Mouse (Mus musculus) liver, embryonic 15.5 days (tissue): ENCODE measurements around the gene Tubg1. TPM values are rescaled to one million over a fixed set of nuclear protein-coding genes. Genes with fewer than 3 reads are reported as not detected.
"Not testable (repeated sequence)": the region's sequence is repeated elsewhere in the genome, so short reads cannot be mapped to it uniquely, and the experiment has no call there.

ENCODE experiments used
- ATAC-seq: fragments of 200-750 bp; cut with Nextera tagmentation; 2 replicates; pipeline ENCODE4 v1.8.0; 2017; ENCODE audit warnings: moderate number of reproducible peaks, mild to moderate bottlenecking, moderate library complexity; ENCODE audit not compliant: insufficient read depth
- H3K27ac ChIP-seq: fragments of 300-500 bp; sonication (generic); replicated peaks from 2 replicates; pipeline ENCODE4 v1.5.1; 2015; ENCODE audit warnings: mild to moderate bottlenecking, inconsistent platforms
- H3K27me3 ChIP-seq: fragments of 300-500 bp; sonication (generic); 2 replicates; pipeline ENCODE4 v1.6.1; 2015; ENCODE audit warnings: mild to moderate bottlenecking, inconsistent platforms
- H3K36me3 ChIP-seq: fragments of 300-500 bp; sonication (generic); replicated peaks from 2 replicates; pipeline ENCODE4 v1.6.1; 2015; ENCODE audit warnings: moderate library complexity, mild to moderate bottlenecking, inconsistent platforms
- H3K4me1 ChIP-seq: fragments of 300-500 bp; sonication (generic); replicated peaks from 2 replicates; pipeline ENCODE4 v1.6.1; 2015; ENCODE audit warnings: inconsistent platforms
- H3K4me2 ChIP-seq: fragments of 300-500 bp; sonication (generic); 2 replicates; pipeline ENCODE4 v1.6.1; 2015; ENCODE audit warnings: moderate library complexity, mild to moderate bottlenecking, inconsistent platforms
- H3K4me3 ChIP-seq: fragments of 300-500 bp; sonication (generic); replicated peaks from 2 replicates; pipeline ENCODE4 v1.5.1; 2015; ENCODE audit warnings: mild to moderate bottlenecking, inconsistent platforms
- H3K9ac ChIP-seq: fragments of 300-500 bp; sonication (generic); 2 replicates; pipeline ENCODE4 v1.6.1; 2015; ENCODE audit warnings: moderate library complexity, mild to moderate bottlenecking, inconsistent platforms
- H3K9me3 ChIP-seq: fragments of 300-500 bp; sonication (generic); replicated peaks from 2 replicates; pipeline ENCODE4 v1.6.1; 2016; ENCODE audit warnings: inconsistent platforms
- WGBS: fragments of 180-500 bp; shearing (Covaris S2); methylation state at CpG from one replicate; pipeline ENCODE4 v1.1.7; 2015; ENCODE audit warnings: mixed read lengths; ENCODE audit not compliant: insufficient replicate concordance; 5-methylcytosine and 5-hydroxymethylcytosine counted together
- polyA plus RNA-seq: library from polyadenylated mRNA; unstranded; fragments of >200 nt; fragmentation: Nextera tagmentation; extraction: Ambion mirVana; gene quantifications from 2 replicates; pipeline ENCODE4 v1.2.1, GENCODE M21; 2015

The Tubg1 gene
- polyA plus RNA-seq, 1 experiment from 2014 or later, result 38.3 TPM

DNA sequence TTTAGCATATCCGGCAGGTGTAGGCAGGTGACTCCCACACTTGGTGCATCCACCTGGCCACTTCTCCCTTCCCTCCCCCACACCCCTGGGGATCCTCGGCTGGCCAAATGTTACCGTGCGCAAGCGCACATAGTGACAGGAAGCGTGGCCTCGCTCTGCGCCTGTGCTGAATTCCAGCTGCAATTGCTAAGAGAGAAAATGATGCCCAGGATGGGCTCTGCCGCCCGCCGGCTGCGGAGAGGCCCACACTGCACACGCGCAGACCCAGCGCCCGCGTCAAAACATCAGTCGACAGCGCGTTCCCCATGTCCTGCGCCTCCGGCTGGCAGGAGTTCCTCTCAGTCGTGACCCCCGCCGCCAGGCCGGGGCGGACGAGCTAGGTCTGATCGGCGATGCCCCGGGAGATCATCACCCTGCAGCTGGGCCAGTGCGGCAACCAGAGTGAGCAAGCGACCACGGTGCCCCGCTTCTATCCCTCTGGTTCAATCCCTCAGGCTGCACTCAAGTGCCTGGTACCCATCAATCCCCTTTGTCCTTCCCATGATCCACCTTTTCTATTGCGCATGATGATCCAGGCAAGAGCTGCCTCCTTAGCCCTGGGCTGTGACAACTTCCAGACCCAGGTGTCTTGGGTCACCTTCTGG, 36.1 kb downstream of the Tubg1 start, which contains the start of gene Tubg2:
TSS of gene Tubg2 (plus strand) at position 180 of the 644 bp plus-strand sequence.
- 3% methylated on average over 36 of the region's 36 CpGs for WGBS
- Histone ChIP-seq H3K4me3 (peak within 1 kb of the TSS; percentile 28), H3K27ac (no peak within 1 kb of the TSS), H3K9me3 (no peaks in the 10 kb centered on the region), H3K4me1 (peaks cover 6% of the 10 kb centered on the region; the same call in 1 of the 2 replicates), H3K4me2 (peak within 1 kb of the TSS; percentile 61), H3K36me3 (no peaks in the 10 kb centered on the region), H3K9ac (no peak within 1 kb of the TSS), H3K27me3 (peaks cover 60% of the 10 kb centered on the region)
- ATAC-seq, result no peak

DNA sequence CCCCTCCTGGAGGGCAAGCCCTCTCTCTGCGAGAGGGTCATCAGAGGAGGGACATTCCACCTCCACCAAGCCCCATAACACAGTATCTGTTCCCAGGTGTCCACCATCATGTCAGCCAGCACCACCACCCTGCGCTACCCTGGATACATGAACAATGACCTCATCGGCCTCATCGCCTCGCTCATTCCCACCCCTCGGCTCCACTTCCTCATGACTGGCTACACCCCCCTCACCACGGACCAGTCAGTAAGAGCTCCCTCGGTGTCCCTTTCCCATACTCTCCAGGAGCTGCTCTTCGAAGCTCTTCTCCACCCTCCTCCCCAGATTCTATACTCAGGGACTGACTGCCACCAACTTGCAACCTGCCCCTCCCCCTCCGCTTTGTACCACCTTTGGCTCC, 40.4 kb downstream of the Tubg1 start:
- not testable (repeated sequence) for ATAC-seq, H3K27ac ChIP-seq

DNA sequence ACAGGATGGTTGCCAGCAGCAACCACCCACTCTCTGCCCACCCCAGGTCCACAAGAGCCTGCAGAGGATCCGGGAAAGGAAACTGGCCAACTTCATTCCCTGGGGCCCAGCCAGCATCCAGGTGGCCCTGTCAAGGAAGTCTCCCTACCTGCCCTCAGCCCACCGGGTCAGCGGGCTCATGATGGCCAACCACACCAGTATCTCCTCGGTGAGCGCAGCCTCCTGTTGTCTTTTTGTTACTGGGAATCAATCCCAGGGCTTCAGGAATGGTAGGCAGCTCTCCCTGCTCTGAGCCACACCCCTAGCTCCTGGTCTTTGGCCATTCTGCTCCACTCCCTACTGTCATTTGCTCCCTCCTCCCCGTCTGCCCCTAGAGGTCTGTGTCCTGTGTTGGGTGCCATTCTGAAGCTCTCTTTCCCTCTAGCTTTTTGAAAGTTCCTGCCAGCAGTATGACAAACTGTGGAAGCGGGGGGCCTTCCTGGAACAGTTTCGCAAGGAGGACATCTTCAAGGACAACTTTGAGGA, 41.3 kb downstream of the Tubg1 start:
- H3K36me3 ChIP-seq, result not testable (repeated sequence)

More for the DNA sequence above, 40.4 kb downstream of the Tubg1 start:
- Histone ChIP-seq H3K27me3 (peaks cover 96% of the 10 kb centered on the region), H3K4me1 (peaks cover 24% of the 10 kb centered on the region)
- H3K9ac ChIP-seq, H3K4me2 ChIP-seq, H3K9me3 ChIP-seq, H3K4me3 ChIP-seq, H3K36me3 ChIP-seq: not testable (repeated sequence)
- WGBS, result 56% methylated on average over 10 of the region's 10 CpGs

DNA sequence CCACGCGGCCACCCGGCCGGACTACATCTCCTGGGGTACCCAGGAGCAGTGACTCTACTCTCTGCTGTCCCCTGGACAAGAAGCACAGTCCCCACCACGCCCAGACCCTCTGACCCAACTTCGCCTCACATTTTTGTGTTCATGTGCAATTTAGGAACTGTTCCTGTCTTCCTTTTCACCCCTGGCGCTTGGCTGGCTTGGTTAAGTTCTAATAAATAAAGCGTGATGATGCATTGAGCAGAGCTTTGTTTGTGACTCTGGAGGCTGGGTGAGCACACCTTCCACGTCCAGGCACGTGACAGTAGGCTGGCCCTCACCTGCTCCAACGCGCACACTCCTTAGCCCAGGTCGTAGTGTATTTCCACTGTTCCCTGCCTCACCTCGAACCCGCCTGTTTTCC, 41.8 kb downstream of the Tubg1 start:
- peaks cover 96% of the 10 kb centered on the region for H3K27me3 ChIP-seq

More for the DNA sequence above, 41.3 kb downstream of the Tubg1 start:
- H3K27me3 ChIP-seq, result peaks cover 96% of the 10 kb centered on the region
- H3K4me1 ChIP-seq, result peaks cover 22% of the 10 kb centered on the region
- WGBS, result 53% methylated on average over 8 of the region's 8 CpGs
- H3K27ac ChIP-seq, H3K9me3 ChIP-seq, ATAC-seq, H3K4me3 ChIP-seq, H3K4me2 ChIP-seq, H3K9ac ChIP-seq: not testable (repeated sequence)

DNA sequence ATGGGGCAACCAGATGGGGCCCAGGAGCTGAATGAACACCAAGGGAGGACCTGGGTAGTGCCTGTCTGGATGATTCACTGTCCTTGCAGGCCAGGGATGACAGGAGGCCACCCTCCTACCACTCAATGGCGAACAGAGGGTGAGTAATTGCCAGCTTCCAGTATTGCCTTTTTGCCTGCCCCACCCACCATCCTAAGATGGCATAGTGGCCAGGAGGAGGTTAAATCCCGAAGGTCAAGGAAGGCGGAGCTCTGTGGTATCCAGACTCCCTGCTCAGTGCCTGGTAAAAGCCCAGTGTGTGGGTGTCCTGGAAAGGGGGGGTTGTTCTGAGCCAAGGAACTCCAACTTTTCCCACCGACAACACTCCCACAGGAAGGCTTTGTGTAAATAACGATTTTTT, 42.6 kb downstream of the Tubg1 start:
- no peak for ATAC-seq
- Histone ChIP-seq H3K27ac (no peak overlapping the region), H3K36me3 (0 out of 2 replicates have a peak, but pooled peaks cover 4% of the 10 kb centered on the region), H3K27me3 (peaks cover 97% of the 10 kb centered on the region), H3K9me3 (no peaks in the 10 kb centered on the region), H3K4me1 (peaks cover 21% of the 10 kb centered on the region), H3K9ac (no peak overlapping the region), H3K4me3 (no peak overlapping the region), H3K4me2 (no peak overlapping the region)
- 45% methylated on average over 5 of the region's 5 CpGs for WGBS

More for the DNA sequence above, 41.8 kb downstream of the Tubg1 start:
- Histone ChIP-seq H3K4me2 (no peak overlapping the region), H3K4me1 (peaks cover 21% of the 10 kb centered on the region), H3K9me3 (no peaks in the 10 kb centered on the region), H3K9ac (no peak overlapping the region), H3K27ac (no peak overlapping the region), H3K36me3 (0 out of 2 replicates have a peak, but pooled peaks cover 4% of the 10 kb centered on the region), H3K4me3 (no peak overlapping the region)
- WGBS, result 70% methylated on average over 15 of the region's 15 CpGs
- ATAC-seq, result no peak

DNA sequence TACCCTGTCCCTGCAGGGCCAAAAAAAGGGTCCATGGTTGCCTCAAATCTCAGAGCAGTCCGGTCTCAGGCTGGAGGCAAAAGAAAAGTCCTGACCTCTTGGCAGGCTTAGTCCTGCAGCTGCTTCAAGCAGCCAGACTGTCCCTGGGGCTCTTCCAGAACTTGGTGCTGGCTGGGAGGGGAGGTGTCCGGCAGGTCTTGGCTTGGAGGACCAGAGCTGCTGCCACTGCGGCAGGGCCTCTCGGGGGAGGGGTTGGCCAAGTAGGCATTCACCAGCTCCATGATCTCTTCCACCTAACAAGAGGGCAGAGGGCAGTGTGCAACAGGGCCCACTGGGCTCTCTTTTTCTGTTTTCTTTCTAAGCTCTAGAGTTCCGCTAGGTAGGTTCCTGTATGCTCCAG, 43.0 kb downstream of the Tubg1 start:
- no peak for ATAC-seq
- Histone ChIP-seq H3K9ac (no peak overlapping the region), H3K4me2 (no peak overlapping the region), H3K36me3 (0 out of 2 replicates have a peak, but pooled peaks cover 4% of the 10 kb centered on the region), H3K27ac (no peak overlapping the region), H3K9me3 (no peaks in the 10 kb centered on the region), H3K4me3 (no peak overlapping the region), H3K4me1 (peaks cover 21% of the 10 kb centered on the region), H3K27me3 (peaks cover 97% of the 10 kb centered on the region)
- 59% methylated on average over 5 of the region's 5 CpGs for WGBS

DNA sequence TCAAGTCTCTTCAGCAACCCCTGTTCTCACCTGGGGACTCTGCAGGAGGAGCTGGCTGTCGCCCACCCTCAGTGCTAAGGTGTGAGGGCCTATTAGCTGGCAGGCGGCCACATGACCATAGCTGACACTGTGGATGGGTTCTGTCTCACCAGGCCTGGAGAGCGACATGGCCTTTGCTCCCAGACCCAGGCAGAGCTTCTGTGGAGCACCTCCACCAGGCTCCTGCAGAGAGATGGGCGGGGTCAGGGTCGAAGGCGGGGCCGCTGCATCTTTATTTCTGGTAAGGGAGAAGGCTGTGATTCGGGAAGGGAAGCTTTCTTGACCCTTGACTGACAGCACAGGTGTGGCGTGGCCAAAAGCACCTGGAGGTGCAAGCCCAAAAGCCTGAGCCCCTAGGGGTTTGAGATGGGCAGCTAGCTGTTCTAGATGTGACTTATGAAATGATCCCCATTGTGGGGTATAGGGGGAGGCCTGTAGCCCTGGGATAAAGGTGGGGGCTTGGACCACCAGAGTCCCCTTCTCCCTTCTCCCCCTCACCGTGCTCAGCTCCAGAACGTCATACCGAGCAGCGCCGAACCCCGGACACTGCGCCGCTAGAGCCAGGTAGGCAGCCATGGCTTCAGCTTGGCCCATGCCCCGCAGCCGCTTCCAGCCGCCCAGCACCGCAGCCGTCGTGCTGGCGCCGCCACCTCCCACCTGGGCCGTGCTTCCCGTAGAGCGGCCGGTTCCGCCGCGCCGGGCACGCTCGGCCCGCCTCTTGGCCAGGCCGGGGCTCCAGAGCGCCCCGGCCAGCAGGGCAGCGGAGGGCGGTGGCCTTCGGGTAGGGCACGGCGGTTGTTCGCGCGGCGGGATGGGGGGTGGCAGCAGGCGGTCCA, 44.0 kb downstream of the Tubg1 start:
- ATAC-seq, result 0 out of 2 replicates have a peak, but pooled peaks have one; percentile 6
- H3K4me3 ChIP-seq, result peak overlapping the region; percentile 17; the same call in 1 of the 2 replicates
- WGBS, result 20% methylated on average over 49 of the region's 49 CpGs

DNA sequence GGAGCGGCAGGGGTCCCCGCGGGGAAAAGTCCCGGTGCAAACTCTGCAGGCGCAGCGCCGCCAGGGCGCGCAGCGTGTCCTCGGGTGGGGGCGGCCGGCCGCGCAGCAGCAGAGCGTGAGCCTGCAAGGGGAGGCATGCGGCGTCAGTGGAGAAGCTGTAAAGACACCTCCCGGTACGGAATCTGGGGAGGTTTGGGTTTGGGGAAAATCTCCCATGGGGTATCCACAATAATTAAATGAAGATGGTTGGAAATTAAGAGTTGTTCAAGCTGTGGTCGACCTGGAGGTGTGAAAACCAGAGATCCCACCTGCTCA, 44.6 kb downstream of the Tubg1 start:
- Histone ChIP-seq H3K4me1 (peaks cover 33% of the 10 kb centered on the region), H3K36me3 (0 out of 2 replicates have a peak, but pooled peaks cover 4% of the 10 kb centered on the region), H3K9me3 (no peaks in the 10 kb centered on the region), H3K9ac (no peak overlapping the region), H3K4me2 (peak overlapping the region; percentile 39), H3K27ac (no peak overlapping the region), H3K27me3 (peaks cover 97% of the 10 kb centered on the region), H3K4me3 (peak overlapping the region; percentile 17; the same call in 1 of the 2 replicates)
- ATAC-seq, result no peak
- WGBS, result 10% methylated on average over 21 of the region's 21 CpGs

More for the DNA sequence above, 44.0 kb downstream of the Tubg1 start:
- Histone ChIP-seq H3K36me3 (0 out of 2 replicates have a peak, but pooled peaks cover 4% of the 10 kb centered on the region), H3K4me2 (peak overlapping the region; percentile 39), H3K9me3 (no peaks in the 10 kb centered on the region), H3K4me1 (peaks cover 27% of the 10 kb centered on the region), H3K9ac (no peak overlapping the region), H3K27me3 (peaks cover 97% of the 10 kb centered on the region), H3K27ac (no peak overlapping the region)

DNA sequence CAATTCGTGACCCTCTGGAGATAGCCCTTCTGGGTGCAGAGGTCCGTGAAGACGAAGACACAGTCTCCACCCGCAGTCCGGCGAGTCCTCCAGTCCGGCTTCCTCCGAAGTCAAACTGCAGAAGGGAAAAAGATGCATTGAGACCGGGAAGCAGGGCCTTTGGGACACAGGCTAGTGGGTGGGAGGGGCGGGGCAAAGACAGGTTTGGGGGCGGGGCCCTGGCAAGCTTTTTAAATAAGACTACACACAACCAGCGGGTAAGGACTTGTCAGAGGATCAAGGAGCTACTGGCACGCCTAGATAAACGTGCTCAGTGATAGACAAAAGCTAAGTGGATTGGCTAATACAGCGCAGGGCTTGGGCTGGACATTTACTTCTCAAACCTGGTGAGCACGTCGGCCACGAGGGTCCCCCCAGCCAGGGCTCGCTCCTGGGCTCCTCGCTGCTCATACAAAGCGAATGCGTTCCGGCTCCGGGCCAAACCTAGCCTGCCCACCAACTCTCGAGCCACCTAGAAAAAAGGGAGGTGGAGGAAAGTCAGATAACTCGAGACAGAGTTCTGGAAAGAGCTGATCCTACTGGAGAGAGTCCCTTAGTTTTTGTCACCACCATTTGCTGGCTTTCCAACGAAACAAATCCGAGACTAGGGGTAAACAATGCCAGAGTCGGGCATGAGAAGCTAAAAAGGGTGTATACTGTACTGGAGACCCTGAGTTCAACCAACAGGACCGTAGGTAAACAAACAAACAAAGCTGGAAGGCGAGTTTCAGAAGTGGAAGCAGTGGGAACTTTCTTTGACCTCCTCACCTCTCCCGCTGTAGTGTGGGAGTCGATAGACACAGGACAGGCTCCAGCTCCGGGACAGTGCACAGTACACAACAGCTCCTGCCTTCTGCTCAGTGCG, 45.2 kb downstream of the Tubg1 start:
- H3K4me2 ChIP-seq, result peak overlapping the region; percentile 43
- H3K9ac ChIP-seq, result no peak overlapping the region
- WGBS, result 14% methylated on average over 35 of the region's 35 CpGs
- 0 out of 2 replicates have a peak, but pooled peaks have one; percentile 22 for ATAC-seq
- H3K27me3 ChIP-seq, result peaks cover 97% of the 10 kb centered on the region
- H3K9me3 ChIP-seq, result no peaks in the 10 kb centered on the region
- 0 out of 2 replicates have a peak, but pooled peaks cover 4% of the 10 kb centered on the region for H3K36me3 ChIP-seq
- H3K27ac ChIP-seq, result no peak overlapping the region
- 0 out of 2 replicates have a peak overlapping the region, but pooled peaks have one; percentile 3 for H3K4me3 ChIP-seq
- H3K4me1 ChIP-seq, result peaks cover 39% of the 10 kb centered on the region

DNA sequence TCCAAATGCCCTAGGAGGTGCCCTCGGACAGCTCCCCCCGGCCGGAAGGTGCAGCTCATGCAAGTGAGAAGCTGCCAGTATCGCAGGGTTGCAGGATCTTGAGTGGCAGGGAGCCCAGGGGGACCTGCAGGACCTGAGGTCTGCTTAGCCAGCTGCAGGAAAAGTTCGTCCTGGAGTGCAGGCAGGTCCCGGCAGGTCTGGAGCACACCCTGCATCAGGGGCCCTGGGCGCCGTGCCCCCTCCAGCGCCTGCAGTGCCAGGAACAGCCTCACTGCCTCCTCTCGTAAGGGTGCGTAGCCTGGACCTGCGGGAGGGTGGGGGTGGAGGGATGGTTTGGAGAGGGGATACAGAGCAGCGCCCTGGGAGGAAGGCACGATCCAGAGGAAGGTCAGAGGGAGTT, 46.6 kb downstream of the Tubg1 start:
- Histone ChIP-seq H3K9me3 (no peaks in the 10 kb centered on the region), H3K36me3 (0 out of 2 replicates have a peak, but pooled peaks cover 4% of the 10 kb centered on the region), H3K4me1 (peaks cover 52% of the 10 kb centered on the region), H3K9ac (no peak overlapping the region), H3K27me3 (peaks cover 100% of the 10 kb centered on the region), H3K4me2 (no peak overlapping the region), H3K4me3 (no peak overlapping the region), H3K27ac (no peak overlapping the region)
- WGBS, result 52% methylated on average over 14 of the region's 14 CpGs
- no peak for ATAC-seq
